Mouse (Mus musculus) E14TG2a.4 (cell line): ENCODE measurements at regions not wholly inside any gene's neighbourhood (a gene's known extent, or its start where the extent isn't known, plus 50 kb on each side); places are given as distances from the start of the nearest gene placed in this dataset.

Experiments used
- CTCF ChIP-seq: conservative IDR thresholded peaks from 2 replicates; pipeline ENCODE4 v1.5.1; 2014; ENCODE audit warnings: low read length
- NANOG ChIP-seq: IDR thresholded peaks from 2 replicates; pipeline ENCODE4 v1.6.1; 2014; ENCODE audit warnings: borderline replicate concordance, low read length, mixed read lengths

DNA sequence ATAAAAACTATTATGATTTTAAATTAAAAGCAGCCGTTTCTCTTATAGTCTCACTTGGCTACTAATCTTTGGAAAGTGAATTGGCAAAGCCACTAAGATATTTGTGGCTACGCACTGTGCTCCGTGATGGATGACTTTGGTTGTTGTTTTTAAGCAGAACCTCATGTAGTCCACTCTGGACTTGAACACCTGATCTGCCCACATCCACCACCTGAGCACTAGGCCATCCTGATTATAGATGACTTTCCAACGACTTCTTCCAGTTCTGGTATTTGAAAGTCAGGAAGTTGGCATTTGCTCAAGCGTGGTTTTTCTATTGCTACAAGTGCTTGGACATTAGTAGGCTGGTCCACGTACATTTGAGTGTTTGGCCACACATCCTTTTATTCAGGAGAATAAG lies 344.5 kb downstream of the Mex3b start:
- no peak for TF ChIP-seq CTCF
- TF ChIP-seq NANOG = no peak
